Mouse (Mus musculus): ENCODE data around the gene Krt24. TPM values are rescaled to one million over a fixed set of nuclear protein-coding genes. Genes with fewer than 3 reads are reported as not detected.
A peak's percentile ranks its signal among the peaks of the same experiment; 100 is the strongest.
"Not testable (repeated sequence)": the region's sequence is repeated elsewhere in the genome, so short reads cannot be mapped to it uniquely, and the experiment has no call there.

Krt24 gene
- total RNA-seq, 2 experiments from 2014 or later: not detected

- intact Hi-C loops (cut with DNase I): no loop called here
Measured at GRCm38 (mm10) chr11:99255316-99255715, 29.7 kb downstream of the Krt24 start.

GRCm38 (mm10) chr11:99253893-99254292 is 31.2 kb downstream of the Krt24 start:
- intact Hi-C loops (cut with DNase I): no loop called here
- no peak for DNase-seq

More at GRCm38 (mm10) chr11:99255316-99255715, 29.7 kb downstream of the Krt24 start:
- no peak for DNase-seq

- intact Hi-C loops (cut with DNase I): no loop called here
- DNase-seq: no peak
Measured at GRCm38 (mm10) chr11:99252671-99253070, 32.4 kb downstream of the Krt24 start.

GRCm38 (mm10) chr11:99250666-99251065 is 34.4 kb downstream of the Krt24 start:
- DNase-seq: no peak
- intact Hi-C loops (cut with DNase I): no loop called here

- intact Hi-C loops (cut with DNase I): no loop called here
- no peak for DNase-seq
Measured at GRCm38 (mm10) chr11:99250241-99250640, 34.8 kb downstream of the Krt24 start.

GRCm38 (mm10) chr11:99249115-99249514 is 35.9 kb downstream of the Krt24 start:
- peak in 1 of 2 experiments; percentile 25 for DNase-seq

GRCm38 (mm10) chr11:99247916-99248315 is 37.1 kb downstream of the Krt24 start:
- intact Hi-C loops (cut with DNase I): loop anchor here (2.0 kb wide), 1 partner anchor 45 kb away; no protein-coding TSS in a partner anchor
- DNase-seq: no peak

More at GRCm38 (mm10) chr11:99249115-99249514, 35.9 kb downstream of the Krt24 start:
- intact Hi-C loops (cut with DNase I): loop anchor here (2.0 kb wide), 1 partner anchor 44 kb away; no protein-coding TSS in a partner anchor

DNA sequence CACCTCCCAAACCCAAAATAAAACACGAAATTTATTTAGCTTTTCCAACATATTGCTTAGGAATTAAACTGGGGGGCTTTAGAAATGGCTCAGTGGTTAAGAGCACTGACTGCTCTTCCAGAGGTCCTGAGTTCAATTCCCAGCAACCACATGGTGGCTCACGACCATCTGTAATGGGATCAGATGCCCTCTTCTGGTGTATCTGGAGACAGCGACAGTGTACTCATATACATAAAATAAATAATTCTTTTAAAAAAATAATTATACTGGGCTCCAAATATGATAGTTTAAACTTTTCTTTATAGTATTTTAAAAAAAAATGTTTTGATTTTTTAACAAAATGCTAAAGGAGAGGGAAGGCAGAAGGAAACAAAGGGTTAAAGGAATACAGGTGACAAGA is 40.5 kb downstream of the Krt24 start:
- DNase-seq; intact Hi-C loops (cut with DNase I): not testable (repeated sequence)

- intact Hi-C loops (cut with DNase I): loop anchor here (1.0 kb wide), 1 partner anchor 37 kb away; no protein-coding TSS in a partner anchor
- peak; percentile 48 to 61 for DNase-seq
Measured at GRCm38 (mm10) chr11:99243820-99244374, 41.2 kb downstream of the Krt24 start, which contains the start of gene Krt222. TSS of gene Krt222 (minus strand) at chr11:99244085.

DNA sequence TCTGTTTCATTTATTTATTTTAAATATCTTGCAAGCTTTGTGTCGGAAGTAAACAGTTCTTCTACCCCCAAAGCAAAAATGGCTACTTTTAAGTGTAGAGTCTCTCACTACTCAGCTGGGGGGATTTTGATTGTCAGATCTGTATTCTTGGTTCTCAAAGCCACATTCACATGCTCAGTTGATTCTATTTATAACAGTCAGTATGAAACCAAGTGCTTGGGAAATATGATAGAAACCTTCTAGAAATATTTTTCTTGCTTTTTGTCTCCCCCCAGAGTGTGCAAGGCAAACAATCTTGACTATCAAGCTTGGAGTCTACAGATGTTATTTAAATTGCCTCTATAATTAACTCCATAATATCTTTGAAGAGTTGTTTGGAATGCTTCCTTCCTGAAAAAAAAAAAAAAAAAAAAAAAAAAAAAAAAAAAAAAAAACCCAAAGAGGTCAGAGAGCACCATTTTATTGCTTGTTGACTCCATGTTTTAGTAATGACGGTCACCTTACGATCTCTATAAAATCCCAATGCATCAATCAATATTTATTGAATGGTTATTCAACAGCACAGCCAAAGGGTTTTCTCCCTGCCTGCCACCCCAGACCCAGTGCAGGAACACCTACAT is 41.8 kb downstream of the Krt24 start:
- DNase-seq: no peak
- intact Hi-C loops (cut with DNase I): loop anchor here (1.0 kb wide), 1 partner anchor 36 kb away; no protein-coding TSS in a partner anchor

DNA sequence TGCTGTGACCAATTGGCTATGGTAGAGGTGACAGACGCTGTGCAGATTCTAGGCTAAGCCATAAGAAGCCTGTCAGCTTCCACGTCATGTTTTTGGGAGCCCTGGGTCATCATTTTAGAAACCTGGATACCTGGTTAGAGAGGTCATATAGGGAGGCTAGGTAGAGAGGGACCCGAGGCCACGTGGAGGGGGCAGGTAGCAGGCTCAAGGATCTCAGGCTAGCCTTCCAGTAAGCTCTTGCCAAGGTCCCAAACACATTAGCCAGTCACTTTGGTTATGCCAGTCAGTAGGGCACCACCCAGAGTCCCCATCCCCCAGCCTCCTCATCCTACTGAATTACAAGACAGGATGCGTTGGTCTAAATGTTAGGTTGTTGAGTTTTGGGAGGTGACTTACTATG is 43.0 kb downstream of the Krt24 start:
- intact Hi-C loops (cut with DNase I): no loop called here
- DNase-seq: no peak

DNA sequence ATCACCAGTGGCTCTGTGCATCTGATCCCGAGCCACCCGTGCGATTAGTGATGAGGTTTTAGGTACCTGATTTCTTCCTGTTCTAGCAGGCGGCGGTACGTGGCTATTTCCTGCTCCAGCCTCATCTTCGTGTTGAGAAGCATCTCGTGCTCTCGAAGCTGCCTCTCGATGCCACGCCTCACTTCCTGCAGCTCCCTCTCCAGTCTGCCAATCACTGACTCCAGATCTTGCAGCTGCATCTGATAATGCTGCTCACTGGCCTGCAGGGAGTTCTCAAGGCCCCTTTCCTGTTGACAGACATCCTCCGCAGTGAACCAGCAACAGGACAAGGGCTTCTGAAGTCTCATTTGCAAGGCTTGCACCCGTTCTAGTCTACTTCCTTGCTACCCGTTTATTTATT is 46.6 kb downstream of the Krt24 start:
- intact Hi-C loops (cut with DNase I): no loop called here

GRCm38 (mm10) chr11:99231049-99231816 is 53.8 kb downstream of the Krt24 start:
- intact Hi-C loops (cut with DNase I): no loop called here

More for the DNA sequence above, 46.6 kb downstream of the Krt24 start:
- no peak for DNase-seq

GRCm38 (mm10) chr11:99230261-99231048 is 54.6 kb downstream of the Krt24 start, which contains the start of gene Smarce1:
TSS of gene Smarce1 (minus strand) at chr11:99231017.
- DNase-seq: peak; percentile 88
- intact Hi-C loops (cut with DNase I): no loop called here

More at GRCm38 (mm10) chr11:99231049-99231816, 53.8 kb downstream of the Krt24 start:
- no peak for DNase-seq

Other genes with a start within 250 kb of the Krt24 start
- 100 to 1,000 TPM; 192 to 218 TPM for gene Igfbp4, start 244.0 kb downstream of the Krt24 start, total RNA-seq (2021)
- gene Tns4, start 196.0 kb downstream of the Krt24 start, total RNA-seq (2021): under 1 TPM; 0.12 TPM
- gene Ccr7, start 130.2 kb downstream of the Krt24 start, total RNA-seq (2021): under 1 TPM; 0.42 to 0.62 TPM
- gene Smarce1, start 54.2 kb downstream of the Krt24 start, total RNA-seq (2021): 10 to 100 TPM; 68.3 to 76.9 TPM
- 10 to 100 TPM; 12.6 to 18.9 TPM for gene Krt222, start 41.2 kb downstream of the Krt24 start, total RNA-seq (2021)
- gene Krt25, start 37.7 kb upstream of the Krt24 start, total RNA-seq (2021): not detected
- not detected for gene Krt26, start 52.7 kb upstream of the Krt24 start, total RNA-seq (2021)
- not detected for gene Krt27, start 65.8 kb upstream of the Krt24 start, total RNA-seq (2021)
- not detected for gene Krt28, start 89.6 kb upstream of the Krt24 start, total RNA-seq (2021)
- 1 to 10 TPM; 6.8 to 9.7 TPM for gene Krt10, start 104.1 kb upstream of the Krt24 start, total RNA-seq (2021)
- not detected for gene Krt12, start 137.0 kb upstream of the Krt24 start, total RNA-seq (2021)
- under 1 TPM; 0.26 to 0.30 TPM for gene Krt20, start 152.9 kb upstream of the Krt24 start, total RNA-seq (2021)
- under 1 TPM in 1 of 2 experiments, not detected in 1; 0.17 TPM for gene Krt23, start 207.9 kb upstream of the Krt24 start, total RNA-seq (2021)
- gene Krt39, start 236.1 kb upstream of the Krt24 start, total RNA-seq (2021): not detected

Measured in heart, postnatal 10 days (tissue).